Mouse (Mus musculus): ENCODE results near the gene Ep300.

DNA sequence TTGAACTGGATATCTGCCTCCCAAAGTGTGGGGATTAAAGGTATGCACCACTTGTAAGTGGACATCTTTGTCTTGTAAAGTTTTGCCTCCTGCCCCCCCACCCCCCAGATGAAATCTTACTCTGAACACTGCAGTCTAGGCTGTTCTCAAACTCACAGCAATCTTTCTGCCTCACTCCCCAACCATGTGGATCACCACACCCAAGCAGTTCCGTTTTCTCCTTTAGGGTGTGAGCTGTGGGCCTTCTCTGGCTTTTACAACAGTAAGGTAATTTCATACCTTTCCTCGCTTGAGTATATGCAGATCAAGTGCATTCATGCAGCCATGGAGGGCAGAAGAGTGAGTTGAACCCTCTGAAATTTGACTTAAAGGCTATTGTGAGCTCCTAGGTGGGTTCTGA, 115.0 kb downstream of the Ep300 start:
- no peak for TF ChIP-seq ZNF384 (IDR thresholded peaks at IDR 0.05; ENCODE audit: low read depth, low read length)
- no peak for TF ChIP-seq HCFC1 (IDR thresholded peaks at IDR 0.05; ENCODE audit: borderline replicate concordance, insufficient read depth, low read length)
- no peak for TF ChIP-seq ZC3H11A (IDR thresholded peaks at IDR 0.05; ENCODE audit: borderline replicate concordance, low read depth, low read length)
- no peak for TF ChIP-seq MAFK (IDR thresholded peaks at IDR 0.05; ENCODE audit: insufficient read depth, low read depth, low read length)
- TF ChIP-seq CHD2 (IDR thresholded peaks at IDR 0.05; ENCODE audit: low read depth, low read length), result no peak

Measured in ES-E14 (cell line).